Mouse (Mus musculus): ENCODE data around the gene Itgb4.
"Not testable (repeated sequence)": the region's sequence is repeated elsewhere in the genome, so short reads cannot be mapped to it uniquely, and the experiment has no call there.

Itgb4 gene

GRCm38 (mm10) chr11:116010948-116011347 is 36.4 kb downstream of the Itgb4 start:
- no peak for DNase-seq

- DNase-seq = no peak
These were observed 37.2 kb downstream of the Itgb4 start for GRCm38 (mm10) chr11:116011529-116012261.

DNA sequence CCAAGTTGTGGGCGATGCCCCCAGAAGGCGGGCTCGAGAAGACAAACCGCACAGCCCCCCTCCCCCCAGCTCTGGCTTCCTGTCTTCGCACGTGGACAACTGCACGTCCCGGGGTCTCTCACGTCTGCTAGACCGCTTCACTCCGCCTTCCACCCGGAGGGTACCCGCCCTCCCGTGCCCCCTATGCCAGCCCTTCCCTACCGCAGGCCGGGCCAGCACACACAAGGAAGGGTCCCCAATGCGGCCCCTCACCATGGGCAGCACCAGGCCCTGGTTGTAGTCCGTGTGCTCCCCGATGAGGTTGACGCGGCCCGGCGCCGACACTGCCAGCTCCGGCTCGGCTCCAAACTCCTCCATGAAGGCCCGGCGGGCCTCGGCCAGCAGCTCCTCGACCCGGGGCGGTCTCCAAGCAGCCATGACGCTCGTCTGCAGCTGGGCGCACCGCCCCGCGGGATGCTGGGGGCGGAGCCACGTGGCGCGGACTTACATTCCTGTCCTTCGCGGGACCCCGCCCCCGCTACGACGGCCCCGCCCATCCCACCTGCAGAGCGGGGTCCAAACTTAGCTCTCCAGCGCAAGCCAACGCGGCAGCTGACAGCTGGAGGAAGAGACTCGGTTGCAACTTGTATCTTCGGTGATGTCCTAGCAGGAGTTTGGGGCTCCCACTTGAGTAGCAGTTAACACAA is 37.9 kb downstream of the Itgb4 start, which contains the start of gene Galk1:
TSS of gene Galk1 (minus strand) at position 458 of the 686 bp plus-strand sequence.
- peak; percentile 99 for DNase-seq

DNA sequence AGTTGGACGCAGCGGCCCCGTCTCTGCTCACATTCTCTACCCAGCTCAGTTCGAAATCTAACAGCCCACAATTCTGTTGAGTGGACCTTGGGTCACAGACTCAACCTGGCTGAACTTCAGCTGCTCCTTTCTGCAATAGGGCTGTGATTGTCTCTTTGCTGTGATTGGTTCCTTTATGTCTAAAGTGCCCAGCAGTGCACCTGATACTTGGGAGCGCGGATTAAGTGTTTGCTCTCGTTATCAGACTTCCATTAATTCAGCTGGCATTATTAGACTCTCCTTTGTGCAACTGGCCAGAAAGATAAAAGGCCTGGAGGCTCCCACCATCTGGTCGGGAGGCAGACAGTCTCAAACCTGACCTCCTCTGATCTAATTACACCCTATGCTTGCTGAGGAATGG is 40.3 kb downstream of the Itgb4 start:
- no peak for DNase-seq

GRCm38 (mm10) chr11:116018106-116018505 is 43.6 kb downstream of the Itgb4 start:
- peak; percentile 56 for DNase-seq

GRCm38 (mm10) chr11:116018867-116019266 is 44.4 kb downstream of the Itgb4 start:
- not testable (repeated sequence) for DNase-seq

DNA sequence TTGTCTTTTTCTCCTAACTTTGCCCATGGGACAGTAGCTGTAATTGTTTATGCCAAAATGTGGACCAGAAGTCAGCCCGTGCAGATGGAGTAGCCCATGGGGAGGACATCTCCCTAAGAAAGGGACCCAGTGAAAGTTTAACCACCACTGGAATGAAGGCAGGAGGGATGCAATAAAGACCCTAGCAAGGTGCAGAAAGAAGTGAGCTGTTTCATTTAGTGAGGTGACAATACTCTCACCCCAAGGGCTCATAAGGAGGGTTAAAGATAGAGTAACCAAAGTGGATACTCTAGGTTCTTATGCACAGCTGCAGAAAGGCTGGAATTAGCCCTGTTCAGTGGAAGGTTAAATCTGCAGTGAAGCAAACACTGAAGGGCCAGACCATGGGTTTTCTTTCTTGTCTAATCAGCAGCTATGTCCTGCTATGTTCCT is 44.9 kb downstream of the Itgb4 start:
- DNase-seq = no peak

GRCm38 (mm10) chr11:116019976-116020411 is 45.5 kb downstream of the Itgb4 start:
- no peak for DNase-seq

- DNase-seq = peak; percentile 48
These were observed 46.0 kb downstream of the Itgb4 start for GRCm38 (mm10) chr11:116020519-116020922.

DNA sequence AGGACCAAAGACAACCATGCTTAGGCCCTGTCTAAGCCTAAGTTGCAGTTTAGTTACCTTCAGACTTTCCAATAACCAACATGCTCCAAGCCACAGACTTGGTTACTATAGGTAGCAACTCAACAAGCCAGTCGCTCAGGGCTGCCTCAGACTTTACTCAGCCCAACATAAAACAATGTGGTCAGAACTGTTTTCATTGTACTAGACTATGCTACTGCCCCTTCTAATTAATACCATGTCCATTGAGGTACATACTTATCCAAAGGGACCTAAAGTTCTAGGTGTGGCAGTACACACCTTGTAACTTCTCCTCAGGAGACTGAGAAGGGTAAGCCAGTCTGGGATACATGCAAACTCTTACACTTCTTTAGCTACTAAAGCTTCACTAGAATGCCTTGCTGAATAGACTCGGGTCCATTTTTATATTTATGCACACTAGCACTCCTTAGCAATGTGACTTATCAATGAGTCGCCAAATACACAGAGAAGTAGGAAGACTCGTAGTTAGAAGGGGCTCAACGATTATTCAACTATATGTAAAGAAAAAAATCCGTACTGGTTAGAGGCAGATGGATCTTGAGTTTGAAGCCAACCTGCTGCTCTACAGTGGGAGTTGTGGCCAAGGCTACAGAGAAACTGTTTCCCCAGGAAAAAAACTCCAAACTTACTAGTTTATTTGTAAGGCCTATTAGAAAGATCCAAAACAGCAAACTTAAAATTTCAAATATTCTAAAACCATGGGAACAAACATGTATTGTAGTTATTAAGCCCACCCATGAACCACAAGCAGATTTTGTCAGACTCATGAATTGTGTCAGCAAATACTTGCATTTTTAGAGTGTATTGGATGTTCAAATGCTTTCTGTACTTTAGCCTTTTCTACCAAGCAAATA is 47.1 kb downstream of the Itgb4 start:
- DNase-seq = no peak

- no peak for DNase-seq
These were observed 47.8 kb downstream of the Itgb4 start for GRCm38 (mm10) chr11:116022256-116022780.

DNA sequence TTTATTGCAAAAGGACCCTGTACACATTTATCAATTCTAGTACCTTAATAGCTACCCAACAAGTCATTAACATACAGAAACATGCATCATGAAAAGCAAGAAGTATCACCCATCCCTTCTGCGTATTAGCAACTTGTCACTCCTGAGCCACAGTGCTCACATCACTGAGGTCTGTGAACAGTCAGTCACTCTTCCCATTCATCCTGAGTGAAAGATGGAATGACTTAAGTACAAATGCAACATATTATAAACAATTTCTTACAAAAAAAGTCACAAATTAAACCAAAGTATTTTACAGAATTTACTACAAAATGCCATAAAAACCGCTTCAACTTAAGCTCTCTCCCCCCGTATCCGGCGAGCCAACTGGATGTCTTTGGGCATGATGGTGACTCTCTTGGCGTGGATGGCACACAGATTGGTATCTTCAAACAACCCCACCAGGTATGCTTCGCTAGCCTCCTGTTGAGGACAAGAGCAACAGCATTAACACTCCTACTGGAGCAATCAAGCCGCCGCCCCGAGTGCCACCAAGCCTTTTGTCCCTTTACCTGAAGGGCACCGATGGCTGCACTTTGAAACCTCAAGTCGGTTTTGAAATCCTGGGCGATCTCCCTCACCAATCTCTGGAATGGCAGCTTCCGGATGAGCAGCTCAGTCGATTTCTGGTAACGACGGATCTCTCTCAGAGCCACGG is 48.7 kb downstream of the Itgb4 start:
- not testable (repeated sequence) for DNase-seq

GRCm38 (mm10) chr11:116023771-116024355 is 49.4 kb downstream of the Itgb4 start:
- peak; percentile 89 for DNase-seq

- peak; percentile 96 for DNase-seq
These were observed 49.9 kb downstream of the Itgb4 start for GRCm38 (mm10) chr11:116024356-116024808.

DNA sequence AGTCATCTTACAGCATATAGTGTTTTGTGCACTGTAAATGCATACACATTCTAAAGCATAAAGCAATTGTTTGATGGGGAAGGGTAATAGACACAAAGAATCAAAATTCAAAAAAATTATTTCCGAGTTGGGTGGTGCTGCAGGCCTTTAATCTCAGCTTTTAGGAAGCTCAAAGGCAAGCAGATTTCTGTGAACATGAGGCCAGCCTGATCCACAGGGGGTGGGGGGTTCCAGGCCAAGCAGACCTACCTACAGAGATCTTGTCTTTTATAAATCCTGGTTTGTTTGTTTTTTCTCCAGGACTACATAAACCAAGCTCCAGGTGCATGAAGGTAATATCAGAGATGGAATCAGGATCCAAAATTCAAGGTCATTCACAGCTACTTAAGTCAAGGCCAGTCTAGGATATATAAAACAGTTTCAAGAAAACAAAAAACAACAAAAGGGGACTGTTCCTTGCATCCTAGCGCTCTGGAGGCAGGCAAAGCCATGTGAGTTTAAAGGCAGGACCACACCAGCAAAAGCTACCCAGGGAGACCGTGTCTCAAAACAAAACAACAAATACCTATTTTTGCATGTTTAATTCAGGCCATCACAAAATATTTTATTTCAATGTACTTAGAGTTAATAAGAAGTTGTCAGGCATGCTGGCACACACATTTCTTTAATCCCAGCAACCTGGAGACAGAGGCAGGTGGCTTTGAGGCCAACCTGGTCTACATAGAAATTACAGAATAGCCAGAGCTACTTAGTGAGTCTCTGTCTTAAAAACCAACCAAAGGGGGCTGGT is 50.7 kb downstream of the Itgb4 start:
- DNase-seq = no peak

- no peak for DNase-seq
These were observed 53.2 kb downstream of the Itgb4 start, which contains the start of gene H3f3b for GRCm38 (mm10) chr11:116027756-116028155. TSS of gene H3f3b (minus strand) at chr11:116027962.

- no peak for DNase-seq
These were observed 53.8 kb downstream of the Itgb4 start for GRCm38 (mm10) chr11:116028177-116028865.

- DNase-seq = no peak
These were observed 54.8 kb downstream of the Itgb4 start for GRCm38 (mm10) chr11:116029086-116029865.

Data from thymus, postnatal 14 days (tissue).